8 mouse cellular contexts compared by ENCODE assay signal in genomic region chr10:111506926-111507459, GRCm38 (mm10). TPM values are rescaled to one million over a fixed set of nuclear protein-coding genes. Genes with fewer than 3 reads are reported as not detected.
DNase-seq lines count a peak whose midpoint lies in the region; ATAC-seq and TF ChIP-seq lines count a peak whose summit lies in the region.

No protein-coding gene starts in this region.

- no peaks in the 10 kb centered on the region for H3K9me3 ChIP-seq in kidney, embryonic 15.5 days (replicated peaks)
- H3K9me3 ChIP-seq in CH12.LX (replicated peaks; ENCODE audit: low read length), result no peaks in the 10 kb centered on the region
- H3K9me3 ChIP-seq in heart, embryonic 15.5 days (replicated peaks), result no peaks in the 10 kb centered on the region
- H3K9me3 ChIP-seq in liver, embryonic 12.5 days (replicated peaks), result no peaks in the 10 kb centered on the region
- no peaks in the 10 kb centered on the region for H3K9me3 ChIP-seq in neural tube, embryonic 12.5 days

- no peak for TF ChIP-seq CTCF in CH12.LX (conservative IDR thresholded peaks at IDR 0.05 in 1 of 2, IDR thresholded peaks at IDR 0.05 in 1 of 2; ENCODE audit: low read depth in 2 of 2, low read length in 2 of 2)

- dilution Hi-C loops in CH12.LX (cut with MboI; ENCODE audit: extremely low pct_ligation_motif_present, extremely low pct_unique_long_range_greater_than_20kb, low sequenced_read_pairs), result no loop called here

- no peaks in the 10 kb centered on the region for H3K36me3 ChIP-seq in kidney, embryonic 15.5 days
- no peaks in the 10 kb centered on the region for H3K36me3 ChIP-seq in CH12.LX (replicated peaks in 1 of 2; ENCODE audit: control insufficient read depth in 1 of 2, insufficient read depth in 1 of 2, low read length in 1 of 2)
- H3K36me3 ChIP-seq in heart, embryonic 15.5 days, result no peaks in the 10 kb centered on the region
- H3K36me3 ChIP-seq in liver, embryonic 12.5 days, result no peaks in the 10 kb centered on the region
- H3K36me3 ChIP-seq in neural tube, embryonic 12.5 days, result no peaks in the 10 kb centered on the region

- in situ Hi-C loops in CH12.LX (cut with MboI; ENCODE audit: low pct_ligation_motif_present, low pct_unique_long_range_greater_than_20kb, low sequenced_read_pairs), result loop anchor here (10.0 to 25.0 kb wide), 3 partner anchors 130 to 418 kb away; no protein-coding TSS in a partner anchor

- TF ChIP-seq POLR2A in CH12.LX (IDR thresholded peaks at IDR 0.05; ENCODE audit: low read depth, low read length), result no peak

- no peak for TF ChIP-seq EP300 in CH12.LX (IDR thresholded peaks at IDR 0.05; ENCODE audit: low read length)

- WGBS in kidney, embryonic 15.5 days, result 0% methylated on average over 23 of the region's 23 CpGs
- under 1% methylated on average over 22 of the region's 23 CpGs for WGBS in heart, embryonic 15.5 days
- WGBS in liver, embryonic 12.5 days (ENCODE audit: insufficient replicate concordance), result under 1% methylated on average over 23 of the region's 23 CpGs
- under 1% methylated on average over 23 of the region's 23 CpGs for WGBS in neural tube, embryonic 12.5 days

- no peak for DNase-seq in kidney, adult 18-20 months
- DNase-seq in CH12.LX (ENCODE audit: extremely low read depth), result no peak
- peak; percentile 62 to 70 for DNase-seq in cerebellum, postnatal 14 days
- DNase-seq in retina, postnatal 1 day, result no peak

- peaks cover 59% of the 10 kb centered on the region for H3K4me1 ChIP-seq in kidney, embryonic 15.5 days
- H3K4me1 ChIP-seq in CH12.LX (ENCODE audit: control insufficient read depth in 1 of 2, insufficient read depth in 2 of 2), result peaks cover 9 to 54% of the 10 kb centered on the region in 2 experiments; a peak in 3 of 4 replicates
- peaks cover 44% of the 10 kb centered on the region for H3K4me1 ChIP-seq in heart, embryonic 15.5 days (replicated peaks)
- H3K4me1 ChIP-seq in liver, embryonic 12.5 days, result peaks cover 52% of the 10 kb centered on the region
- peaks cover 15% of the 10 kb centered on the region for H3K4me1 ChIP-seq in neural tube, embryonic 12.5 days

- H3K9ac ChIP-seq in kidney, embryonic 15.5 days, result peak overlapping the region; percentile 97
- peak overlapping the region; percentile 52 for H3K9ac ChIP-seq in CH12.LX (ENCODE audit: insufficient read depth, low read depth)
- H3K9ac ChIP-seq in heart, embryonic 15.5 days, result peak overlapping the region; percentile 85
- H3K9ac ChIP-seq in liver, embryonic 12.5 days, result peak overlapping the region; percentile 82
- peak overlapping the region; percentile 89 for H3K9ac ChIP-seq in neural tube, embryonic 12.5 days

- H3K4me2 ChIP-seq in kidney, embryonic 15.5 days, result peak overlapping the region; percentile 85
- H3K4me2 ChIP-seq in CH12.LX (ENCODE audit: insufficient read depth, low read depth, poor library complexity, severe bottlenecking), result peak overlapping the region; percentile 91; the same call in 1 of the 2 replicates
- peak overlapping the region; percentile 88 for H3K4me2 ChIP-seq in heart, embryonic 15.5 days
- H3K4me2 ChIP-seq in liver, embryonic 12.5 days, result peak overlapping the region; percentile 99
- peak overlapping the region; percentile 86 for H3K4me2 ChIP-seq in neural tube, embryonic 12.5 days (replicated peaks)

- ATAC-seq in kidney, embryonic 15.5 days (replicated peaks; ENCODE audit: low FRiP score), result peak; percentile 23
- peak; percentile 12 for ATAC-seq in heart, embryonic 15.5 days (replicated peaks; ENCODE audit: insufficient number of reproducible peaks, insufficient read depth, low FRiP score, low read depth)
- ATAC-seq in liver, embryonic 12.5 days, result peak; percentile 8; the same call in 1 of the 2 replicates
- ATAC-seq in neural tube, embryonic 12.5 days (ENCODE audit: low FRiP score, low read depth), result peak; percentile 59

- H3K27me3 ChIP-seq in kidney, embryonic 15.5 days, result no peaks in the 10 kb centered on the region
- no peaks in the 10 kb centered on the region for H3K27me3 ChIP-seq in CH12.LX (replicated peaks)
- no peaks in the 10 kb centered on the region for H3K27me3 ChIP-seq in heart, embryonic 15.5 days
- peaks cover 34% of the 10 kb centered on the region for H3K27me3 ChIP-seq in liver, embryonic 12.5 days (replicated peaks)
- H3K27me3 ChIP-seq in neural tube, embryonic 12.5 days (replicated peaks), result no peaks in the 10 kb centered on the region

- TF ChIP-seq RAD21 in CH12.LX (IDR thresholded peaks at IDR 0.05; ENCODE audit: low read depth, low read length), result no peak

- peak overlapping the region; percentile 87 for H3K4me3 ChIP-seq in kidney, embryonic 15.5 days (replicated peaks)
- H3K4me3 ChIP-seq in CH12.LX (replicated peaks in 1 of 3; ENCODE audit: low read depth in 2 of 3, low read length in 2 of 3, poor library complexity in 1 of 3), result peak overlapping the region; percentile 62 to 87 (median 82)
- peak overlapping the region; percentile 77 for H3K4me3 ChIP-seq in heart, embryonic 15.5 days
- H3K4me3 ChIP-seq in liver, embryonic 12.5 days, result peak overlapping the region; percentile 72
- peak overlapping the region; percentile 82 for H3K4me3 ChIP-seq in neural tube, embryonic 12.5 days

- peaks cover 13% of the 10 kb centered on the region for H3K79me2 ChIP-seq in CH12.LX (replicated peaks; ENCODE audit: control insufficient read depth, extremely low read depth, insufficient read depth, poor library complexity, severe bottlenecking)

- H3K27ac ChIP-seq in kidney, embryonic 15.5 days, result peak overlapping the region; percentile 97
- peak overlapping the region; percentile 54 for H3K27ac ChIP-seq in CH12.LX (ENCODE audit: insufficient read depth, low read depth)
- peak overlapping the region; percentile 94 for H3K27ac ChIP-seq in heart, embryonic 15.5 days
- peak overlapping the region; percentile 74 for H3K27ac ChIP-seq in liver, embryonic 12.5 days
- H3K27ac ChIP-seq in neural tube, embryonic 12.5 days, result peak overlapping the region; percentile 93

TF ChIP-seq in CH12.LX, 34 proteins besides CTCF, POLR2A, EP300 and RAD21:
- TF ChIP-seq MAZ (IDR thresholded peaks at IDR 0.05; ENCODE audit: low read depth, low read length), result no peak
- TF ChIP-seq ZKSCAN1 (IDR thresholded peaks at IDR 0.05; ENCODE audit: borderline replicate concordance, low read depth, low read length), result no peak
- TF ChIP-seq TCF12 (IDR thresholded peaks at IDR 0.05; ENCODE audit: low read depth, low read length), result no peak
- no peak for TF ChIP-seq IRF4 (IDR thresholded peaks at IDR 0.05; ENCODE audit: low read depth, low read length)
- no peak for TF ChIP-seq TBP (conservative IDR thresholded peaks at IDR 0.05; ENCODE audit: low read depth, low read length)
- no peak for TF ChIP-seq ZC3H11A (IDR thresholded peaks at IDR 0.05; ENCODE audit: low read depth, low read length)
- no peak for TF ChIP-seq PAX5 (IDR thresholded peaks at IDR 0.05; ENCODE audit: low read length)
- TF ChIP-seq HCFC1 (IDR thresholded peaks at IDR 0.05; ENCODE audit: low read depth, low read length), result no peak
- TF ChIP-seq ELF1 (IDR thresholded peaks at IDR 0.05; ENCODE audit: low read depth, low read length), result no peak
- no peak for TF ChIP-seq KAT2A (IDR thresholded peaks at IDR 0.05; ENCODE audit: insufficient replicate concordance, low read length)
- TF ChIP-seq MEF2A (IDR thresholded peaks at IDR 0.05; ENCODE audit: borderline replicate concordance, low read depth, low read length), result no peak
- TF ChIP-seq USF1 (IDR thresholded peaks at IDR 0.05; ENCODE audit: low read depth, low read length), result no peak
- TF ChIP-seq NELFE (IDR thresholded peaks at IDR 0.05; ENCODE audit: low read depth, low read length), result no peak
- TF ChIP-seq USF2 (conservative IDR thresholded peaks at IDR 0.05; ENCODE audit: low read depth, low read length), result no peak
- no peak for TF ChIP-seq JUN (IDR thresholded peaks at IDR 0.05; ENCODE audit: insufficient read depth, low read depth, low read length)
- TF ChIP-seq CHD1 (IDR thresholded peaks at IDR 0.05; ENCODE audit: low read depth, low read length), result no peak
- TF ChIP-seq E2F4 (IDR thresholded peaks at IDR 0.05; ENCODE audit: insufficient replicate concordance, low read depth, low read length), result no peak
- no peak for TF ChIP-seq NRF1 (IDR thresholded peaks at IDR 0.05; ENCODE audit: low read depth, low read length)
- no peak for TF ChIP-seq BHLHE40 (IDR thresholded peaks at IDR 0.05; ENCODE audit: low read depth, low read length)

RNA-seq across cellular contexts. Expression of gene Phlda1, which starts 0.9 kb away (rescaled TPM):
- 38.2 and 38.6 TPM in 2 replicates for polyA plus RNA-seq in kidney, embryonic 15.5 days (2015; fragmentation: Nextera tagmentation; extraction: Ambion mirVana)
- 1.9 and 2.5 TPM in 2 replicates for total RNA-seq in CH12.LX (2012; rRNA removed)
- total RNA-seq in CH12.LX (2014; rRNA removed), result 0.99 and 2.1 TPM in 2 replicates
- 7.0 and 11.6 TPM in 2 replicates for polyA plus RNA-seq in CH12.LX (2012; ENCODE audit: insufficient read length, low read depth)
- polyA plus RNA-seq in heart, embryonic 15.5 days (2015; fragmentation: Nextera tagmentation; extraction: Ambion mirVana), result 28.7 and 29.5 TPM in 2 replicates
- polyA plus RNA-seq in liver, embryonic 12.5 days (2016; fragmentation: Nextera tagmentation; extraction: Ambion mirVana), result 6.5 and 7.4 TPM in 2 replicates
- polyA plus RNA-seq in neural tube, embryonic 12.5 days (2016; fragmentation: Nextera tagmentation; extraction: Ambion mirVana), result 47.4 and 59.2 TPM in 2 replicates

RNA-seq across cellular contexts. Expression of gene Nap1l1, which starts 34.0 kb away (rescaled TPM):
- polyA plus RNA-seq in kidney, embryonic 15.5 days (2015; fragmentation: Nextera tagmentation; extraction: Ambion mirVana), result 249 and 270 TPM in 2 replicates
- total RNA-seq in CH12.LX (2012; rRNA removed) (196 and 231 TPM in 2 replicates), CH12.LX (2014; rRNA removed) (360 and 392 TPM in 2 replicates)
- polyA plus RNA-seq in CH12.LX (2012; ENCODE audit: insufficient read length, low read depth), result 1,279 and 1,342 TPM in 2 replicates
- 110 TPM in 2 replicates for polyA plus RNA-seq in heart, embryonic 15.5 days (2015; fragmentation: Nextera tagmentation; extraction: Ambion mirVana)
- 174 and 178 TPM in 2 replicates for polyA plus RNA-seq in liver, embryonic 12.5 days (2016; fragmentation: Nextera tagmentation; extraction: Ambion mirVana)
- 247 and 251 TPM in 2 replicates for polyA plus RNA-seq in neural tube, embryonic 12.5 days (2016; fragmentation: Nextera tagmentation; extraction: Ambion mirVana)

Comparison
In these comparisons a context has a peak if more than half of its experiments do, and no peak if none do; other contexts are left out.
1. ATAC-seq: peak in every context shown above with its lines; median percentile 59 in neural tube, embryonic 12.5 days; 23 in kidney, embryonic 15.5 days; 12 in heart, embryonic 15.5 days; 8 in liver, embryonic 12.5 days.
2. DNase-seq: peak in cerebellum, postnatal 14 days (2 of 2); none in kidney, adult 18-20 months (single experiment), CH12.LX (single experiment) and retina, postnatal 1 day (single experiment).
3. Peak in every context shown above with its lines, with median percentiles within 50 percentile points of each other: H3K27ac ChIP-seq, H3K4me2 ChIP-seq, H3K4me3 ChIP-seq and H3K9ac ChIP-seq.